Mouse (Mus musculus) C2C12 (cell line): Measurements from ENCODE around the gene Tmcc2.

ENCODE experiments used
- CTCF ChIP-seq: IDR thresholded peaks from one replicate; pipeline ENCODE4 v1.5.1; 2011; ENCODE audit not compliant: control insufficient read depth, insufficient read depth, insufficient read length
- MAX ChIP-seq: IDR thresholded peaks from one replicate; pipeline ENCODE4 v1.6.1; 2011; ENCODE audit warnings: mild to moderate bottlenecking, control low read depth
- USF1 ChIP-seq: IDR thresholded peaks from one replicate; pipeline ENCODE4 v1.6.1; 2011; ENCODE audit warnings: low read depth, mild to moderate bottlenecking, control low read depth, moderate library complexity

GRCm38 (mm10) chr1:132436960-132437359 lies 45.9 kb upstream of the Tmcc2 start:
- TF ChIP-seq CTCF (no peak), MAX (no peak), USF1 (no peak)
